Mouse (Mus musculus) right cerebral cortex, adult 2 months (tissue): ENCODE results near the gene Neurl4.

Experiments used
- DNase-seq, 2 experiments: peaks; one replicate each; pipeline ENCODE4 v3.0.0; 2021 to 2022; ENCODE audit warnings: low spot score in 2 of 2

Gene Neurl4

DNA sequence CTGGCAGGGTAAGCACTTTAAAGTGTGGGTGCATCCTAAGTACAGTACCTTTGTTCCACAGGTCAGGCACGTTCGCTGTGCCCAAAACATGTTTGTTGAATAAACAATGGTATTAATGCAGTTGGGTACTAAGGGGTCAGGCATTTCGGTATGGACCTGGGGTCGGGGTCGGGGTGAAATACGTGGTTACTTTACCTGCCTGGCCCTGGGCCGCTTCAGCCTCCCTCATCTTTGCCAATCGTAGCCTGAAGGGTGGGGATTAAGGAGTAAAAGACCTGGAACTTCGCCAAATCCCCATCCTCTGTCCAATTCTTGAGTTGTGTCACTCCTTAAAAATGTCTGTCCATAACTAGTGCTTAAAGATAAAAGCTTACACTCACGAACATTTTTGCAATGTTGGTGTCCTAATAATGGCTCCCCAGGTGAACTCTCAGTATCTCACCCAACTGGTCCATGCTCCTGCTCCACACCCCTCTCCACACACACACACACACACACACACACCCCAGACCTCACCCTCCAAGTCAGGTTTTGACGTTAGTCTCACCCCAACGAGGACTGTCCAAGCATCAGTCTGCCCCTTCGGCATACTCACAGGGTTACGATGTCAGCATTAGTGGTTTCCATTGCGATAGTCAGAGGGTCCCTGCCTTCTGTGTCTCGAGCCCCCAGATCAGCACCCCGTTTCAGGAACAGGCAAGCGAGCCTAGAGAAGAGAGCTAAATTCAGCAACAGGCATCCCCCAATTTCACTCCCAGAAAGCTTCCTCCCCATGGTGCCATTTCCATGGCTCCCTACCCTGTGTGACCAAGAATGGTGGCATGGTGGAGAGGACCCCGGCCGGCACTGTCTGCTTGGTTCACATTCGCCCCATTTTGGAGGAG is 18.8 kb upstream of the Neurl4 start:
- DNase-seq, result no peak

DNA sequence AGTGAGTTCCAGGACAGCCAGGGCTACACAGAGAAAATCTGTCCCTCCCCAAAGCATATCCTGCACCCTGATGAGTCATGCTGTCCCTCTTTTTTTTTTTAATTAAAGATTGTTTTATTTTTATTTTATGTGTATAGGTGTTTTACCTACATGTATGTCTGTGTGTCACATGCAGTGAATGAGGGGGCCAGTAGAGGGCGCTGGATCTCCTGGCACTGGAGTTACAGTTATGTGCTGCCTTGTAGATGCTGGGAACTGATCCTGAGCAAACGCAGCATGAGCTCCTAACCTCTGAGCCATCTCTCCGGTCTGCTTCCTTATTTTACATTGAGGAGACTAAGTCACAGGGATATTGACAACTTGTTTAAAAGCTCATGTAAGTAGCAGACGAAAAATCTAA is 17.8 kb upstream of the Neurl4 start:
- peak in 1 of 2 experiments; percentile 16 for DNase-seq

DNA sequence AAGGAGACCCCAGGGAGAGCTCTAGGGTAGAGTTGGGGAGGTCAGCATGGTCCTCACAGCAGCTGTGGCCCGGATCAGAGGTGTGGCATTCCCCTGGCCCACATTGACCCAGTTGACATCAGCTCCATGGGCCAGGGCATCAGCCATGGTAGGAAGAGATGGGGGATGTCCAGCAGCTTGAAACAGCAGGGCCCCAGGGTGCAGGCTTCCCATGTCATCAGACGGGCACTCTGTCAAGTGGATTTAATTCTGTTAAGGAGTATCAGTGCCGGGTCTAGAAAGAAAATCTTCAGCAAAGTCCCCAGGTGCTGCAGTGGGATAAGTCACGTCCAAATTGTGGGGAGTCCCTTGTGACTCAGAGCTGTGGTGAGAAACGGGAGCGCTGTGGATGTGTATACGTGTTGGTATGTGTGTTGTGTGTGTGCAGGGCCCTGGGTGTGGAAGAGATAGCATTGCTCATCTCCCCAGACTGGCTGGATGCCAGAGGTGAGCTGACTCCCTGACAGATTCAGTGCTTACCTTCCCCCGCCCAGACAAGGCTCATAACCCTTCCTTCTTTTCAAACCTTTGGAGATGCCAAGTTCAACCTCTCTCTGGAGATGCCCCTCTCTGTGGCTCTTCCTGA is 17.2 kb upstream of the Neurl4 start:
- DNase-seq, result no peak

DNA sequence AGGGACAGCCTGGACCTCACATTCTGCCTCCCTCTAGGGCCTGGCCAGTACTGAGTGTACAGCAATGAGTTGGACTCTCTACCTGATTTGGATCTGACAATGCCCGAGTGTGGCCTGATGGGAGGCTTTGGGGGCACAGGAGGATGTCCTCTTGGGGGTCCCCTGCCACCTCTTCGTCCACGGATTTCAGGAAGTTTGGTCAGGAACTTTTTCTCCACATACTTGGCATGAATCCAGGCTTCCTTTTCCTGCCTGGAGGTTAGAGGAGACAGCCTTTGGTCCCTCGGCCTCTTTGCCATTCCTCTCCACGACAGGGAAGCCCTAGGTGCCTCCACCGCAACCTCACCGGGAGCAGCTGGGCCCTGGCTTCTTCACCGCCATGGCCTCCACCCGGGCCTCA is 16.6 kb upstream of the Neurl4 start:
- no peak for DNase-seq

DNA sequence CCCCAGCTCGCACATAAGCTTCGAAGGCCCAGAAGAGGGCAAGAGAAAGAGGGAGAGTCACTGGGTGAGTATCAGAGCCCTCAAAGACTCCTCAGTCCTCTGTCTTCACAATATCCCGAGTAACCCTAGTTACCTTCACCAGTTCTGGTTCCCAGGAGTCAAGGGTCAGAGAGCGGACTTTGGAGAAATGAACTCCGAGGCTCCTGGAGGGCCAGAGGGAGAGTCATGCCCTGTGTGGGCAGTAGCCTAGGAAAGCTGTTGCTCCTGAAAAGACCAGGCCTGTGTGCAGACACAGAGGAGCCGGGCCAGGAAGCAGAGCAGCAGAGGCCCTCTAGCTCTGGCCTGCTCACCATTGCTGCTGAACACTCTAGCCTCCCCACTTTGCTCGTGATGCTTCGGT is 16.2 kb upstream of the Neurl4 start:
- no peak for DNase-seq

DNA sequence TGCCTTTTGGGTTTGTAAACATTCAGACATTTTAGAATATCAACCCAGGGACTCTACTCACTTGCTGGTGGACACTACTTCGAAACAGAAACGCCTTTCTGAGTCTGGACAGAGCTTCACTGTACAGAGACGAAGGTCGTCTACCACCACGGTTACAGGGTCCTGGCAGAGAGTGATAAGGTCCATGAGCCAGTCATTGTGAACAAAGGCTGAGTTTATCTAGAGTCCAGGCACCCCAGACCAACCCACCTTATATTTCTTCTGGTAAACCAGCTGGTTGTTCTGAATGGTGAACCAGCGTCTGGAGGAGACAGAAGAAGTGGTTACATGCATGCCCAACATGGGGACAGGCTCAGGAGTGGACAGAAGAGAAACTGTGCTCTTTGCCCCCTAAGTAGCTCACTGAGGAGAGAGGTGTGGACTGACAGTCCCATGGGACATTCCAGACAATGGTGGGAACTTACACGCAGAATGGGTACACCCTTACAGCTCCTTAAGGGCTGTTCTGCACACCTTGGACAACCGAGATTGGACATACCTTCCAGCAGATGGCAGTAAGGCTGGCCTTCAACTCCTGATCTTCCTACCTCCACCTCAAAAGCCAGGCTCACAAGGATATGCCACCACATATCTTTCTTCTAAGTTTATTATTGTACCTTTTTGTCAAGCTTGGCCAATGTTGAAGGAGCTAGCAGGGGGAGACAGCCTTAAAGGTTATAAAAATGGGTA is 13.8 kb upstream of the Neurl4 start:
- DNase-seq, result no peak

DNA sequence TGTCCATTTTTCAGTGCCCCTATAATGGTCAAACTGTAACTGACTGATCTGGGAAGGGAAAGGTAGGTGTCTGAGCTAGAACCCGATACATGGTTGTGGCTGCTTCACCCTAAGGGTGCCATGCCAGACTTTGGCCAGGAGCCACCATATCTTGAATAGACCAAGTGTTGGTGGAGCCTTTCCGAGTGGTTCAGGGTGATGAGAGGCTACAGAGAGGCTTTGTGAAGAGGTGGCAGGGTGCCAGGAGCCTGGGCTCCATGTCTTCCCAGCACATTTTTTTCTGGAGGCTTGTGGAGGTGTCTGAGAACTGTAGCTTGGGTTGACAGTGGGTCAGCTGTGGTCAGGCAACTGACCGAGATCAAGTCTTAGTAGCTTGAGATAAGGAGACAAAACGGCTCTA is 9.4 kb upstream of the Neurl4 start:
- DNase-seq, result no peak

DNA sequence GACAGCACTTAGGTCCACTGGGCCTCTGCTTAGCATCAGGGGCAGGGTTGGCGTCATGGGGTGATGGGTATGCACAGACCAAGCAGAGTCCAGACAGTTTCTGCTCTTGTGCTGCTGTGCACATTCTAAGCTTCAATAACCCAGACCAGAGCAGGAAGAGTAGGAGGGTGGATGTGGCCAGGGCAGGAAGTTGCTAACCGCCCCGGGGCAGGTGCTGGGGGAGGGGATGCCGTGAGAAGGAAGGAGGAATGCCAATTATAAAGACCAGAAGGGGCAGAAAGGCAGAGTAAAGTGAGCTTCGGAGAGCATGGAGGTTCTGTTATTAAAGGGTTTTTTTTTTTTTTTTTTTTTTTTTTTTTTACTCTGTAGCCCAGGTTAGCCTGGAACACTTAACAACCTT is 6.2 kb upstream of the Neurl4 start:
- DNase-seq, result no peak

DNA sequence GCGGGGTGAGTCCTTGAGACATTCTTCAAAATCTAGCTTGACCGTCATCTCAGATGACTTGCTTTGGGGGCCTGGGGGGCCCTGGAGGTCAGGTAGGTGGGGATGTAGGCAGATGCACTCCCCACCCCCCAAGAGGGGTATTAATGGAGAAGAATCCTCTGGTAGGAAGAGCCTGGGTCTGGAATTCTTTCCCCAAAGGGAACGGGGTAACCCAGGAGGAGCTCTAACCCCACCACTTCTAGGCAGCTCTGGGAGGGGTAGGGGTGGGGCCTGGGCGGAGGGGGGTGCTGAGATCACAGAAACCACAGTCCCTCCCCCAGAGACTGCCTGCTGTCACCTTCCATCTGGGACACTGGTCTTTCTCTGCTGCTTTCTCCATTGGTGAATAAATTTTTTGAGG is 5.6 kb upstream of the Neurl4 start, which contains the start of gene Acap1:
TSS of gene Acap1 (minus strand) at position 249 of the 400 bp plus-strand sequence.
- DNase-seq, result no peak

DNA sequence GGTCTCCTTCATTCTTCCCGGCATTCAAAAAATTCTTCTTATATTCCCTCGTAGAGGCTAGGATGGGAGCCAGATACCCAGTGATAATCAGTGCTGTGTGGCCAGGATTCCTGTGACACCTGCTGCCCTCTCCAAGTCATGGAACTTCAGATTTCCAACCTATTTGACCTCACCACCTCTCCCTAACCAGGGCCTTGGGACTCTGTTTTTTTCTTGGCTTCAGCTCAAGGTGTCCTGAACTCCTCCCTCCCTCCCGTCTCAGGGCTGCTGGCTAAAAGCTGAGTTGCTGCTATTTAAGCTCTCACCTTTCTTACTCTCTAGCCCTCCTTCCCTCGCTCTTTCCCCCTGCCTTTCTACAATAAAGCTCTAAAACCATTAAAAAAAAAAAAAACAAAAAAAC is 1.0 kb upstream of the Neurl4 start:
- no peak for DNase-seq

DNA sequence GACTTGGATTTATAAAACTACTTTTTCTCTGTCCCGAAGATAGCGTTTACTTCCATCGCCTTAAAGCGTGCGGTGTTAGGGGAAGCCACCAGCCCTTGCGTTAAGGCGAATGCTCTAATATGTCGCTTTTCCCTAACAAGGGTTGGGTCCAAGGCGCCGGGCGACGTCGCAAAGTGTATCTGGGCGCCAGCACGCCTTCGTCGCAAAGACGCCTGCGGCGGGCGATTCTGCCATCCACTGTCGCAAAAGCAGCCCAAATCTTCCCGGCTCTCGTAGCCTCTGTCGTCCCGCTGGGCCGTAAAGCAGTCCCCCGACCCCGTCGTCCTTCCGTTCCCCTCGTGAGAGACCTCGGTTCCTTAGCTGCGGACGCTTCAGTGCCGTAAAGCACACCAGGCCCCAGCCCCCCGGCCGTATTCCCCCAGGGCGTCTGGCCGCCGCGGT is 554 bp downstream of the Neurl4 start:
- peak; percentile 98 for DNase-seq

DNA sequence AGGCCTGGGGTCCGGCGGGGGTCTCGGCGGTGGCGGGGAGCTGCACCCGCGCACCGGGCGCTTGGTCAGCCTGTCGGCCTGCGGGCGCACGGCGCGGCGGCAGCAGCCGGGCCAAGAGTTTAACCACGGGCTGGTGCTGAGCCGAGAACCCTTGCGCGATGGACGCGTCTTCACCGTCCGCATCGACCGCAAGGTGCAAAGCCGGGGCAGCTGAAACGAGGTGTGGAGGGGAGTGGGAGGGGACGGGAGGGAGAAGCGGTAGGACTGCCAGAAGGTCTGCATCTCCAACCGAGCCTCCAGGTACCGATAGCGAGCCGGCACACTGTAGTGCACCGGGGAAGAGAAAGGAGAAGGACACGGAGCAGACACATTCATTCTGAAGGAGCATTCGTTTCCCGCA is 1.1 kb downstream of the Neurl4 start:
- DNase-seq, result no peak

DNA sequence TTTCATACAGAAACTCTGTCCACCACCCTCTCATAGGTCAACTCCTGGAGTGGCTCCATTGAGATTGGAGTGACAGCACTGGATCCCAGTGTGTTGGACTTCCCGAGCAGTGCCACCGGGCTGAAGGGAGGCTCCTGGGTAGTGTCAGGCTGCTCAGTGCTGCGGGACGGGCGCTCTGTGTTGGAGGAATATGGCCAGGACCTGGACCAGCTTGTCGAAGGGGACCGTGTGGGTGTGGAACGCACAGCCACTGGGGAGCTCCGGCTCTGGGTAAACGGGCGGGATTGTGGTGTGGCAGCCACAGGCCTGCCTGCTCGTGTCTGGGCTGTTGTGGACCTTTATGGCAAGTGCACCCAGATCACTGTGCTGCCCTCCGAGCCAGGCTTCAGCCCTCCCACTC is 2.1 kb downstream of the Neurl4 start:
- DNase-seq, result no peak

DNA sequence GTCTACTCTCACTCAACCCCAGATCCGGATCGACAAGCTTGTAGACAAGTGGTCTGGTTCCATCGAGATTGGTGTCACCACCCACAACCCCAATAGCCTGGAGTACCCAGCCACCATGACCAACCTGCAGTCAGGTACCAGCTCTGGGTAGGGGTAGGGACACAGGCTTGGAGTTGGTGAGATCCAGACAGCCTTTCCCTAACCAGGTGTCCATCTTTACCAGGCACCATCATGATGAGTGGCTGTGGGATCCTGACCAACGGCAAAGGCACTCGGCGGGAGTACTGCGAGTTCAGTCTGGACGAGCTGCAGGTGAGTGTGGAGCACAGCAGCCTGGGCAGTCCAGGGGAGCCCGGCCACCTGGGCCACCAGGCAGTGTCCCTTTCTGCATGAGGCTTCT is 3.4 kb downstream of the Neurl4 start:
- DNase-seq, result no peak

DNA sequence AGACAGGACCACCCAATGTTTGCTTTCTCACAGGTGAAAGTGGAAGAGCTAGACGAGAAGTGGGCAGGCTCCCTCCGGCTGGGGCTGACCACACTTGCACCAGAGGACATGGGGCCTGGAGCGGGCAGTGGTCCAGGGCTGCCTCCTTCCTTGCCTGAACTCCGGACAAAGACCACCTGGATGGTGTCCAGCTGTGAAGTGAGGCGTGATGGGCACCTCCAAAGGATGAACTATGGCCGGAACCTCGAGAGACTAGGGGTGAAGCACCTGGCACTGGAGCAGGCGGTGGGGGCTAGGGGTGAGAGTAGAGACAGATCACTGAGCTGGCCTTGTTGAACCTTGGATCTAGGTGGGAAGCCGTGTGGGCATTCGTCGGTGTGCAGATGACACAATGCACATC is 7.8 kb downstream of the Neurl4 start:
- no peak for DNase-seq

DNA sequence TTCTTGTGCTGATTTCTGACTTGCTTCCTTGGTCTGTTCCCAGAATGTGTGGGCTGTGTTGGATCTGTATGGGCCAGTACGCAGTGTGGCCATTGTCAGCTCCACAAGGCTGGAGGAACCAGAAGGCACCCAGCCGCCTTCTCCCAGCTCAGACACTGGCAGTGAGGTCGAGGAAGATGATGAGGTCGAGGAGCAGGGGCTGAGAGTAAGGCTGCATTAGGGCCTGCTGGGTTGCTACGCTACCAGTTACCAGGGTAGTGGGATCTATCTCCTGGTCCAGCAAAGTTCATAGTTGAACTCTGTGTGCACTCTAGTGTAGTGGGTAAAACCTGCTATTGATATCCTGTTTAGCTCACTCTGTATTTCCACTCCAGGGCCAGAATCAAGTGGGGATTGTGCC is 8.3 kb downstream of the Neurl4 start:
- DNase-seq, result no peak

DNA sequence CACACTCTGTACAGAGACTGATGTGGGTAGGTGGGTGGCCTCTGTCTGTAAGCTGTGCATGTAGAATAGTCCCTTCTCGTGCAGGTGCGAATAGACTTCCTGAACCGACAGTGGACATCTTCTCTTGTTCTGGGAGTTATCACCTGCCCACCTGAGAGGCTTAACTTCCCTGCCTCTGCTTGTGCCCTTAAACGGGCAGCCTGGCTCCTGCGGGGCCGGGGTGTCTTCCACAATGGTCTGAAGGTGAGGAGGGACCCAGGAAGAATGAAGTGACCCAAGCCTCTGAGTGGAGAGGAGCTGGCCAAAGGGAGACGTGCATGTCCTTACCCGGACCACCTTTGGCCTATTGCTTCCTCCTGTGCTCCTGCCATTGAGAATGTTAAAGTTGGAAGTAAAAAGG is 9.3 kb downstream of the Neurl4 start:
- DNase-seq, result no peak

DNA sequence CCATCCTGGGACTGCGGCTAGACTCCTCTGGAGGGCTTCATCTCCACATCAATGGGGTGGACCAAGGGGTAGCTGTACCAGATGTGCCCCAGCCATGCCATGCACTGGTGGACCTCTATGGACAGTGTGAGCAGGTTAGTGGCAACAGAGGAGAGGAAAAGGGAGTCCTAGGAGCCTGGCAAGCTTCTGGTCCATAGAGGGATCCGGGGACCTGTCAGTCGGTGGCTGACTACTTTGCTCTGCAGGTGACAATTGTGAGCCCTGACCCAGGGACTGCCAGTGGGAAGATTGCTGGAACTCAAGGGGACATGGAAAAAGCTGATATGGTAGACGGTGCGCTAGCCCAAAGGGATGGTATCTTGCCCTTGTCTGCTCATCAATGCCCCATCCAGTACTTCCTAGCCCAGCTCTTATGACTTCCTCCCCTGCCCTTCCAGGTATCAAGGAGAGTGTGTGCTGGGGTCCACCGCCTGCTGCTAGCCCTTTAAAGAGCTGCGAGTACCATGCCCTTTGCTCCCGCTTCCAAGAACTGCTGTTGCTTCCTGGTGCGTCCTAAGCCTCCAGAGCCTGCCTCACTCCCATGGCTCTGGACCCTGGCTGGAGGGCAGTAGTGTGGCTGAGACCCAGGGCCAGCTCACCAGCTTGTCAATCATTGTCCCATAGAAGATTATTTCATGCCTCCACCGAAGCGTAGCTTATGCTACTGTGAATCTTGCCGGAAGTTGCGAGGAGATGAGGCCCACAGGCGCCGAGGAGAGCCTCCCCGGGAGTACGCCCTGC is 10.1 kb downstream of the Neurl4 start:
- no peak for DNase-seq

DNA sequence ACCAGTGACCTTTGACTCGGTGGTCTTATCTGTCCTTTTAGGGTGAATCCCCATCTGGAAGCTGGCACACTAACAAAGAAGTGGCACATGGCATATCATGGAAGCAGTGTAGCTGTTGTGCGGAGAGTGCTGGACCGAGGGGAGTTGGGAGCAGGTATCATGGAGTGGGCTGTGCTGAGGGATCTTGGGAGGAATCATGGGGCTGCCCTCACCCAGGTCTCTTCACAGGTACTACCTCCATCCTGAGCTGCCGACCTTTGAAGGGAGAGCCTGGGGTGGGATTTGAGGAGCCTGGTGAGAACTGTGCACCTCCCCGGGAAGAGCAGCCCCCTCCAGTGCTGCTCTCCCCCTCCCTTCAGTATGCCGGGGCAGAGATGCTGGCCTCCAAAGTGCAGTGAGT is 10.8 kb downstream of the Neurl4 start:
- no peak for DNase-seq

DNA sequence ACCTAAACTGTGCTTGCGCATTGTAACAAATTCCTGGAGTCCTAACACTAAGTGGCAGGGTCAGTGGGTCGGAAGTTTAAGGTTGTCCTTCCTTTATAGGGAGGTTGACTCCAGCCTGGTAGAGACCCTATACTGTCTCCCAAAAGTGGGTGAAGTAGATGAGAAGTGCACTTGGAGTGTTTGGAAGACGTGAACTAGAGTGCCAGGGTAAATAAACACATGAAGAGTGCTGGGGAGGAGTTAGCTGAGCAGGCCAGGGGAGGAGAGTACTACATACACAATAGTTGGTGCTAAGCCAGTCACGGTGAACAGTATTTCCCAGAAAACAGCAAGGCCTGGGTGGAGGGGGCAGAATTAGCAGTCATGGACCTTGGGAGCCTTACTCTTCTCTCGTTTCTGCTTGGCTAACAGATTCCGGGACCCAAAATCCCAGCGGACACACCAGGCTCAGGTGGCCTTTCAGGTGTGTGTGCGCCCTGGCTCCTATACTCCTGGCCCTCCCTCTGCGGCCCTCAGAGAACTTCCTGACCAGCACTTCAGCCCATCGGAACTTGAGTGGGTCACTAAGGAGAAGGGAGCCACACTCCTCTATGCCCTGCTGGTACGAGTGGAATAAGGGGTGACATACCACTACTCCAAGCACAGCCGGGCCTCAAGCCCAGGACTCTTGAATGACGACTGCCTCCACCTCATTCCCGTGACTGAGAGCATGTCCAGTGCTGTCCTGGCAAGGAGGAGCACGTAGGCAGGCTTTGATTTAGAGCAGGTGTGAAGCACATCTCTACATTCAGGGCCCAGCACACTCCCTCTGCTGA is 12.1 kb downstream of the Neurl4 start:
- no peak for DNase-seq
